Mouse (Mus musculus) gastrocnemius, postnatal 25 days (tissue): ENCODE data around the gene Klhdc2. TPM values are rescaled to one million over a fixed set of nuclear protein-coding genes. Genes with fewer than 3 reads are reported as not detected.

ENCODE experiments used
- DNase-seq: peaks from one replicate; pipeline ENCODE4 v3.0.0; 2022
- long read RNA-seq, 2 experiments: library from polyadenylated mRNA; stranded (forward); transcript quantifications; one replicate each; pipeline ENCODE4 v2.0.0; 2021
- total RNA-seq, 2 experiments: library from RNA; stranded (reverse); gene quantifications; 1 replicate in 1 of 2; 2 replicates in 1 of 2; pipeline ENCODE4 v1.2.3; 2021

Gene Klhdc2
- 100 to 1,000 TPM in 1 of 2 experiments, 10 to 100 TPM in 1; 90.5 to 104 TPM for total RNA-seq
- long read RNA-seq, experiment 1, transcript Klhdc2-201 (13 exons, 1,905 nt): major isoform, 252 of 343 reads
- long read RNA-seq, experiment 1, partial matches to known transcripts: 4 of 343 reads
- long read RNA-seq, experiment 1, other reads (novel, unspliced or antisense): 87 of 343 reads
- long read RNA-seq, experiment 2, transcript Klhdc2-201 (13 exons, 1,905 nt): major isoform, 300 of 320 reads
- long read RNA-seq, experiment 2, partial matches to known transcripts: 10 of 320 reads
- long read RNA-seq, experiment 2, other reads (novel, unspliced or antisense): 10 of 320 reads

- peak; percentile 88 for DNase-seq
Observed at GRCm38 (mm10) chr12:69296511-69297410, at the start of gene Klhdc2. Gene Klhdc2, plus strand, starts transcription at chr12:69296681.

GRCm38 (mm10) chr12:69249766-69250165 is 46.7 kb upstream of the Klhdc2 start:
- no peak for DNase-seq

- DNase-seq: no peak
Observed at GRCm38 (mm10) chr12:69250756-69251155, 45.7 kb upstream of the Klhdc2 start.

- no peak for DNase-seq
Observed at GRCm38 (mm10) chr12:69253806-69254205, 42.7 kb upstream of the Klhdc2 start.

- DNase-seq: no peak
Observed at GRCm38 (mm10) chr12:69257836-69258235, 38.6 kb upstream of the Klhdc2 start.

- DNase-seq: no peak
Observed at GRCm38 (mm10) chr12:69262251-69262650, 34.2 kb upstream of the Klhdc2 start.

- DNase-seq: no peak
Observed at GRCm38 (mm10) chr12:69265031-69265430, 31.4 kb upstream of the Klhdc2 start.

- no peak for DNase-seq
Observed at GRCm38 (mm10) chr12:69267956-69268632, 28.4 kb upstream of the Klhdc2 start.

GRCm38 (mm10) chr12:69268956-69269355 is 27.5 kb upstream of the Klhdc2 start:
- DNase-seq: no peak

- DNase-seq: no peak
Observed at GRCm38 (mm10) chr12:69279931-69280469, 16.5 kb upstream of the Klhdc2 start.

- no peak for DNase-seq
Observed at GRCm38 (mm10) chr12:69280915-69281314, 15.6 kb upstream of the Klhdc2 start.

- DNase-seq: no peak
Observed at GRCm38 (mm10) chr12:69283146-69283545, 13.3 kb upstream of the Klhdc2 start.

GRCm38 (mm10) chr12:69287535-69287934 is 8.9 kb upstream of the Klhdc2 start:
- no peak for DNase-seq

- DNase-seq: no peak
Observed at GRCm38 (mm10) chr12:69288699-69289098, 7.8 kb upstream of the Klhdc2 start.

- DNase-seq: peak; percentile 49
Observed at GRCm38 (mm10) chr12:69292401-69292800, 4.1 kb upstream of the Klhdc2 start.

- no peak for DNase-seq
Observed at GRCm38 (mm10) chr12:69293815-69294214, 2.7 kb upstream of the Klhdc2 start.

GRCm38 (mm10) chr12:69294936-69295335 is 1.5 kb upstream of the Klhdc2 start:
- no peak for DNase-seq

- DNase-seq: no peak
Observed at GRCm38 (mm10) chr12:69295651-69296050, 830 bp upstream of the Klhdc2 start.

GRCm38 (mm10) chr12:69297411-69298150 is 1.1 kb downstream of the Klhdc2 start:
- no peak for DNase-seq

GRCm38 (mm10) chr12:69298281-69298680 is 1.8 kb downstream of the Klhdc2 start:
- DNase-seq: no peak

- DNase-seq: peak; percentile 36
Observed at GRCm38 (mm10) chr12:69299231-69299630, 2.8 kb downstream of the Klhdc2 start.

- no peak for DNase-seq
Observed at GRCm38 (mm10) chr12:69299831-69300230, 3.4 kb downstream of the Klhdc2 start.
